Mouse (Mus musculus) frontal cortex, adult 2 months (tissue): ENCODE results near the gene S100a7a. TPM values are rescaled to one million over a fixed set of nuclear protein-coding genes. Genes with fewer than 3 reads are reported as not detected.

ENCODE experiments used
- DNase-seq, 2 experiments: peaks; one replicate each; pipeline ENCODE4 v3.0.0; 2022; ENCODE audit warnings: low spot score in 1 of 2; ENCODE audit errors: extremely low spot score in 1 of 2
- polyA plus RNA-seq: library from polyadenylated mRNA; depleted of rRNA; stranded (reverse); fragments of >200 nt; gene quantifications from 2 replicates; pipeline ENCODE4 v1.2.3, GENCODE M21; 2012; rRNA removed

S100a7a gene
- polyA plus RNA-seq = 0.70 and 0.76 TPM in 2 replicates

DNA sequence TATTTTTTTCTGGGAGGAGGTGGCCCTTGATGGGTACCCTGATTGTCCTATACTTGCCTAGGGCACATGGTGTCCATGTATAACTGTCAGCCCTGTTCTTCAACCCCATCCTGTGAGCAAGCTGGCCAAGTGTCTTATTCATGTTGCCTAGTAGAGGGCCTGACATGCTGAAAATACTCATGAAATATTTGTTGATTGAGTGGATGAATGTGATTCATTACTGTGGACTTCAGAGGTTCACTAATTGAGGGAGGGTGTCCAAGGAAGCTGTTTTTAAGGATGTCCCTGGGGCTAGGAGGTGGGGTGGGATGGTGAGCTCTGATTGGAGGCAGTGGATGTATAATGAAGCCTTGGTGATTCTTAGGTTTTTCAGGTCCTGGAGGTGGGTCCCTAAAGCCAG lies at the start of gene S100a7a:
TSS of gene S100a7a (plus strand) at position 301 of the 400 bp plus-strand sequence.
- no peak for DNase-seq

DNA sequence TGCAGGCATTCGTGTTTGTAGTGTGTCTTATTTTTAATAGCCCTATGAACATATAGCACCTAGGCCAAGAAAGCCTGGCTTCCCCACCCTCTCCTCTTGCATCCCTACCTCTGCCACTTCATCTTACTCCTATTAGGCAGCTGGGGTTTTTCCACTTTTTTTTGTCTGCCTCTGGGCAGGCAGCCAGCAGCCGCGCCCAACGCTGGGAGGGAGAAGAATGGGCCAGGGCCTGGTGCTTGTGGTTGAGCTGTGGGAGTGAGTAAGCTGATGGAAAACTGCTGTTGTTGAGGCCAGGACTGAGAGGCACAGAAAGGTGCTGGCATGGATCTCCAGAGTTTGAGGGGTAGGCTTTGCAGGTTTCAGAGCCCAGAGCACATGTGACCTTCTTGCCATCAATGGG lies 49.4 kb upstream of the S100a7a start:
- peak in 1 of 2 experiments; percentile 75 for DNase-seq

DNA sequence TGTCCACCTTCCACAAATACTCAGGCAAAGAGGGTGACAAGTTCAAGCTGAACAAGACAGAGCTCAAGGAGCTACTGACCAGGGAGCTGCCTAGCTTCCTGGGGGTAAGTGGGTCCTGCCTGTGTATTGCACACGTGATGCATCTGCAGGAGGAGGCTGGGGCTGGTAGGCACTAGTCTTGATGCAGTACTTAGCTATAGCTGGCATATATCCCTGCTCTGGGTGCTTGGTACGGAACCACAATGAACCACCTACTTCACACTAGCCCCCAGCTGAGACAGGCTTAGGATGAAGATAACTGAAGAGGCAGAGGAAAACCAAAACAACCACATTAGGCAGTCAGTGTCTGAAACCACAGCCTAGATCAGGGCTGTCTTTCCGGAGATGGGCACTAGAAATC lies 48.8 kb upstream of the S100a7a start:
- DNase-seq = peak in 1 of 2 experiments; percentile 37

DNA sequence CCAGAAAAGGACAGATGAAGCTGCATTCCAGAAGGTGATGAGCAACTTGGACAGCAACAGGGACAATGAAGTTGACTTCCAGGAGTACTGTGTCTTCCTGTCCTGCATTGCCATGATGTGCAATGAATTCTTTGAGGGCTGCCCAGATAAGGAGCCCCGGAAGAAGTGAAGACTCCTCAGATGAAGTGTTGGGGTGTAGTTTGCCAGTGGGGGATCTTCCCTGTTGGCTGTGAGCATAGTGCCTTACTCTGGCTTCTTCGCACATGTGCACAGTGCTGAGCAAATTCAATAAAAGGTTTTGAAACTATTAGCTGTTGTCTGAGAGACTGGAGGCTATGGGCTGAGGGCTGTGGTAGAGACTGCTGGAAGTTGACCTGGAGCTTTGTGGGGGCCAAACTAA lies 48.1 kb upstream of the S100a7a start:
- no peak for DNase-seq

DNA sequence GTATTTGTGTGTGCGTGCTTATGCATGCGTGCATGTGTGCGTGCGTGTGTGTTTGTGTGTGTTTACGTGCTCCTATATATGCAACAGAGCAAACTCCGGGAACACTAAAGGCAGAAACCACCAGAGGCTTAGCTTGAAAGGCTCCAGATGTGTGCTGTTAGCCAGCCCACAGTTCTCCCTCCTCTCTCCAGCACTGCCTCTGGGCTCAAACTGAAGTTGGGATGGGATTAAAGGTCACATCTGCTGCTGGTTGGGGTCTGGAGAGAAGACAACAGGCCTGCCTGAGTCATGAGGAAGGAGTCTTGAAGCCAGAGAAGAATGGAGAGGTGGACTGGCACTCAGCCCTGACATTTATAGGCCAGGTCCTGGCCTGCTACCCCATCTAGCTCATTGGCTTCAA lies 47.6 kb upstream of the S100a7a start:
- no peak for DNase-seq

DNA sequence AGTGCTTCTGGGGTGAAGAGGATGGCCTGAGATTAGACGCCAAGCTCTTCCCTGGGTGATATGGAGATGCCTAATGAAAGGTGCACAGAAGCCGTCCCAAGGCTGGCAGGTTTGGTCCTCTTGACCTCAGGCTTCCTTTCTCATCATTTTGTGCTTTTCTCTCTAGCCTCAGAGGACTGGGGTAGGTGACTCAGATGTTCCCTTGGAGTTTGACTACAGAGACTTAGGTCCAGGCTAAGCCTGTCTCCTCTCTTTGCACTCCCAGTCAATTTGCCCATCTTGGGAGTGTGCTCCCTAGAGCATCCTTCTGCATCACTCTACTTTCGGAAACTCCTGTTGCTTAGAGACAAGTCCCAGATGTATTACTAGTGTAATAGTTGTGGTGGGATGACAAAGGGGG lies 46.5 kb upstream of the S100a7a start:
- DNase-seq = no peak

DNA sequence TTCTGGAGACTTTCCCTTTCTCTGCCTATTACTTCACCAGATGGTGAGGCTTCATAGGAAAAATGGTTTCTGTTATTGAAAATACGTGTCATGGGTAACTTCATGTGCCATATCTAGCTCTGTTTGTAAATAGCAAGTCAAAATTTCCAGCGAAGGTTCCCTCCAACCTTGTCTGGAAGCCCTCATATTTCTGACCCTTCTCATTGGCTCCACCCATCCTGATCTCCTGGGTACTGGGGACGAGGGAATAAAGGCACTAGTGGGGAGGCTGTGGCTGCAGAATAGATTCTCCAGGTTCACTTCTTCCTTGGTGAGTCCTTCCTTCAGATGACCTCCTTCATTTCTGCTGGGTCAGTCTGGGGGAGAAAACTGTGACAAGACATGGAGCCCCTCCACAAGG lies 45.6 kb upstream of the S100a7a start, which contains the start of gene S100a5:
TSS of gene S100a5 (plus strand) at position 301 of the 400 bp plus-strand sequence.
- DNase-seq = no peak

DNA sequence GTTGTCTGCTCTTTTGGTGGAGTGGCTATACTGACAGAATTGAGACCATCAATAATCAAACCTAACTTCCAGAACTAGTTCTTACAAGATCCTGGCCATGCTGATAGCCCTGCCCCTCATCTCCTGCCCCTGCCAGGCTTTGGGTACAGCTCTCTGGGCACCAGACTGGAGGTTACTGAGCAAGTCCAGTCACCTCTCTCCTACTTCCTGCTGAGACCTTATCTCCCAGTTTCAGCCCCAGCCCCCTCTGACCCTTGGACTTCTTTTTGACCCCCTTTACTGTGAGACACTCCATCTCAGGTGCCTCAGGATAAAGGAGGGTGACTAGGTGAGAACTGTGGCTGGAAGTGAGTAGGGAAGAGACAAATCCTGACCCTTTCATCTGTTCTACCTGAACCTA lies 44.7 kb upstream of the S100a7a start:
- DNase-seq = no peak

DNA sequence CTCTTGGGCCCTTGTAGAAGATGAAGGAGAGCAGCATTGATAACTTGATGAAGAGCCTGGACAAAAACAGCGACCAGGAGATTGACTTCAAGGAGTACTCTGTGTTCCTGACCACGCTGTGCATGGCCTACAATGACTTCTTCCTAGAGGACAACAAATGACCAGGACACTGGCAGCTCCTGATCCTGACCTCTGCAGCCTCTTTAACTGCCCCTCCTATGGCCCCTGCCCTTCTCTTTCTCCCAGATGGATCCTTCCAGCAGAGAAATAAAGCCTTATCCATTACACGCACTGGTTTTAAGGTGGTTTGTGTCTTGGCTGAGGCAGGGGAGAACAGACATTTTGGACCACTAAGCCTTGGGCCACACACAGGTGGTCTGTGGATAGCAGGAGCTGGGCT lies 42.3 kb upstream of the S100a7a start:
- DNase-seq = no peak

DNA sequence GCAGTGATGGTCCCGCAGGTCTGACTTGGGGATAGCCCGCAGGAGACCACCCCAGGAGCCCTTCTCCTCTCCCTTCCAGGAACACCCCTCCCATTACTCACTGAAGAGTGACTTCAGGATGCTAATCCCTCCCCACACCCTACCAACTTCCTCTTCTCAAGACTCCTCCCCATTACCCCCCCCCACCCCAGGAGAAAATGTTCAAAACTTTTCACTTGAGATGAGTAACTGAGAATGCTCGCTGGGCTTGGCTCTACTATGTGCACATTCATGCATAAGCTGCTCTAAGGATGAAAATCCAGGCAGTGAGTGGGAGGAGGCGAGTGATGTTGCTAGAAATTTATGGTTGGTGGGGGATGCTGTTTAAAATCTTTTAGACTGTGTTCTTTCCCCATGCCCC lies 41.8 kb upstream of the S100a7a start:
- DNase-seq = no peak

DNA sequence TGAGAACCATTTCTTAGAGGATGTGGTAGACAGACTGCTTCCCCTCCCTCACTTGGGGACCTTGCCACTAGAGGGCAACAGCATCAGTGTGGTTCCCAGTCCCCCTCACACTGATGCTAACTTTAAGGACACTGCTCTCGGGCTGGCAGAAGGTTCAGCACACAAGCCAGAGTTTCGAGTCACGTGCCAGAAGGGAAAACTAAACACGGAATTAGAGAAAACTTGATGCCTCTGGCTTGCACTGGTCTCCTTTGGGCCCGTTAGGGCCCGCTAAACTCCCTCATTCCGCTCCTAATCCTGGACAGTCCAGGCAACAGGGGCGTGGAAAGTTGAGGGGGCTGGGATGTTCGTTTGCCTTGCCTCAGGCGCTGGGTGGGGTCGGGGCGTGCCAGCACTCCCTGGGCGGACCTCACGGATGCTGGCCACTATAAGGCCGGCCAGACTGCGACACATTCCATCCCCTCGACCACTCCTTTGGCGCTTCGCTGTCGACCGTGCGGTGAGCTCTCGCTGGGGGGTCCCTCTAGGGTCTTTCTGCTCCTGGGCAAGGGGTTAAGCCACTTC lies 41.0 kb upstream of the S100a7a start, which contains the start of gene S100a6:
TSS of gene S100a6 (plus strand) at position 155 of the 564 bp plus-strand sequence.
- DNase-seq = peak in 1 of 2 experiments; percentile 70

DNA sequence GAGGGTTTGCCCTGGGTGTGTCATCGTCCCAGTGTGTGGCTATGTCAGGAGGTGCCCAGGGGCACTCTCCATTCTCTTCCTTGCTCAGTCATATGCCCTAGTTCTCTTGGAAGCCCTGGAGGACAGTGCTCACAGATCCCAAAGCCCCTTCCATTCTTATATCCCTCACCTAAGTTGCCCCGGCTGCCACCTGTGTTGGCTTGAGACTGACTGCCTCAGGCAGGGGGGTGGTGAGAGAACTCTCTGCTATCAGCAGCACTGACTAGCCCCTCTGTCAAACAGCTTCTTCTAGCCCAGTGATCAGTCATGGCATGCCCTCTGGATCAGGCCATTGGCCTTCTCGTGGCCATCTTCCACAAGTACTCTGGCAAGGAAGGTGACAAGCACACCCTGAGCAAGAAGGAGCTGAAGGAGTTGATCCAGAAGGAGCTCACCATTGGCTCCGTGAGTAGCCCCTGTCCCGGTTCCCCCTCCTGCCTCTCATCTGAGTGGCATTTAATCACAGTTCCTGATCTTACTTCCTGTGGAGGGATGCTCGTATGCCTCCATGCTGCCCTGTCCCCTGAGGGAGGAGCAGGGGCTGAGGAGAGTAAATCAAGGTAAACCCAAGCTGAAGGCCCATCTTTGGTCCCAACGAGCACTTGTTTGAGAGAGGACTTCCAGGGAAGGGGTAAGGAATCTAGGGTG lies 40.2 kb upstream of the S100a7a start:
- no peak for DNase-seq

DNA sequence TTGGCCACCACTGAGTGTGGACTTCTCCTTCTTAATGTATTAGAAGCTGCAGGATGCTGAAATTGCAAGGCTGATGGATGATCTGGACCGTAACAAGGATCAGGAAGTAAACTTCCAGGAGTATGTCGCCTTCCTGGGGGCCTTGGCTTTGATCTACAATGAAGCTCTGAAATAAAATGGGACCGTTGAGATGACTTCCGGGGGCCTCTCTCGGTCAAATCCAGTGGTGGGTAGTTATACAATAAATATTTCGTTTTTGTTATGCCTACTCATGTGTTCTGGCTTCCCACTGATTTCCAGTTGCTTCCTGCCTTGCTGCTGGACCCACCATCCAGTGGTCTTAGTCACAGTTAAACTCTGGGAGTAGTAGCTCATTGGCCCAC lies 39.7 kb upstream of the S100a7a start:
- DNase-seq = no peak

DNA sequence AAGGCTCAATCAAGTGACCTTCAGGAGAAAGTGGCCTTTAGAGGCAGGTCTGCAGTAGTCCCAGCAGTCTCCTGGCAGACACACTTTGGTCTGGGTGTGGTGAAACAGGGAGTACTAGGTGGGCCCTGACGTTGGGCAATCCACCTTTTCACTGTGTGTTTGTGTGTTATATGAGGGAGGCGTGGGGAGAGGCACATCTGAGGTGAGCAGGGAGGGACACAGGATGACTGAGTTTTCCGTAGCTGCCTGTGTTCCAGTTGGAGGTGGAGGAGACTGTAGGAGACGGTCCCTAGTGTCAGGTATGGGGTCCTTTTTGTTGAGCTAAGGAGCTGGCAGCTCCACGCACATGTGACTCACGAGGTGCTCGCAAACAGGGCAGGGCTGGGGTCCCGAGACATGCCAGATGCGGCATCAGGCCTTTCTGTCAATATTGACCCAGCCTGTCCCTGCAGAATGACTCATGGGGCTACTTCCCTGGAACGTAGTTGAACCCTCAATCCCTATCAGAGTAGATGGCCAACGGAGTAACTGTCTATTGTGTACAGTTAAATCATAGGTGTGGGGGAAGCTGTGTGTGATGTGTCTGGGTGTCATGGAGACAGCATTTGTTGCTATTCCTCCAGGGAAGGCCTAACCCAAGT lies 39.1 kb upstream of the S100a7a start:
- DNase-seq = no peak

DNA sequence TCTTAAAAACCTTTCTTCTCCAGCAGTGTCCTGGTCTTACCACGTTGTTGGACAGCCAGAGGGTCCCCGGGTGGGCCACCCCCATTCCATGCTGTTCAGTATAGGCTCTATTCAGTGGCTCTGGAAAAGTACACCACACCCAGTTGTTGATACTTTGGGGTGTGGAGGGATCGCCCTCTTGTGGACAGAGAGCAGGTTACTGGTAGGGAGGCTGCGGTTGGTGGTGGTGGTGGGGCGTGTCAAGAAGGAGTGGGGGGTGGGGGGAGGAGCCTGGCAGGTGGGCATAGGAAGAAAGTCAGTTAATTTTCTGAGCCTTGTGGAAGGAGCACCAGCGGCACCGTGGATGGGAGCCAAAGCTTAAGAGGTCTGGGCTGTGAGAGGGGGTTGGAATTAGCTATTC lies 38.4 kb upstream of the S100a7a start:
- DNase-seq = peak; percentile 69 to 85

DNA sequence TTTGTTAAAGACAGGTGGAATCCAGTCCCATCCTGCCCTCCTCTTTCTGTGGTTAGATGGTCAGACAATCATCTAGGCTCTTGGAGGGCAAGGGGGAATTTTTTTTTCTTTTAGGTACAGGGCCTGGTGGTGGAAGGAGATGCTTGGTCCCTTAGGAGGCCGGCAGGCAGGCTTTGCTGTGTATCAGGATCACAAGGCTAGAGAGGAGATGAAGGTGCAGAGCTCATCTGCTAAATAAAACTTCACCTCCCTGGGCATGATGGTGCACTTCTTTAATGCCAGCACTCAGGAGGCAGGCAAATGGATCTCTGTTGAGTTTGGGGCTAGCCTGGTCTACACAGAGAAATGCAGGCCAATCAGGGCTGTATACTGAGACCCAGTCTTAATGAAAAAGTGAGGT lies 37.9 kb upstream of the S100a7a start:
- no peak for DNase-seq

DNA sequence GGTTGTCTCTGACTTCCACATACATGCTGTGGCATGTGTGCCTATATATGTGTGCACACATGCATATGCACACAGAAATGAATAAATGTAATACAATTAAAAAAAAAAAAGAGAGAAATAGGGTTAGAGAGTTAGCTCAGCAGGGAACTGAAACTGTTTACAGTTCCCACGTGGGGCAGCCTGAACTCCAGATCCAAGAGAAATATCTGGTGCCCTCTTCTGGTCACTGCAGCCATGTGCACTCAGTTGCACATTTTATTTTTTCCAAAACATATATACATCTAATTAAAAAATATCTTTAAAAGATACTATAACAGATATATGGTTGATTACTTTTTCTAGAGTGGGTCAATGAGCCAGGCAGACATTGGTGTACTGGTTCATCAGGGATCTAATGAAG lies 36.2 kb upstream of the S100a7a start:
- no peak for DNase-seq

DNA sequence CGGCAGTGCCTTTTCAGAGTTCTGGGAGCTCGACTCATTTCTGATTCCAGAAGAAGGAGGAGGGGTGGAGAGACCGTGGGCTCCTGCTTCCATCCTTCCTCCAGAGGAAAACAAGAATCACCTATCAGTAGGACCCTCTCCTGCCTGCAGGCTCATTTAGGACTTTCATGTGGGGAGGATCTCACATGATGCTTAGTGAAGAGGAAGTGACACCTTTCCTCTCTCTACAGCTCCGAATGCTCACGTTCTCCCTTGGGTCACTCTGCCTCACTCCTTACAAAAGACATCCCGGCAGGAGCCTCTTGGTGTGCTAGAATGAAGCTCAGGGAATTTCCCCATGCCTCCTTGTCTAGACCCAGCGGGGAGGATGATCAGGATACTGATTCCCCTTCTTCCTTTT lies 32.3 kb upstream of the S100a7a start:
- no peak for DNase-seq

DNA sequence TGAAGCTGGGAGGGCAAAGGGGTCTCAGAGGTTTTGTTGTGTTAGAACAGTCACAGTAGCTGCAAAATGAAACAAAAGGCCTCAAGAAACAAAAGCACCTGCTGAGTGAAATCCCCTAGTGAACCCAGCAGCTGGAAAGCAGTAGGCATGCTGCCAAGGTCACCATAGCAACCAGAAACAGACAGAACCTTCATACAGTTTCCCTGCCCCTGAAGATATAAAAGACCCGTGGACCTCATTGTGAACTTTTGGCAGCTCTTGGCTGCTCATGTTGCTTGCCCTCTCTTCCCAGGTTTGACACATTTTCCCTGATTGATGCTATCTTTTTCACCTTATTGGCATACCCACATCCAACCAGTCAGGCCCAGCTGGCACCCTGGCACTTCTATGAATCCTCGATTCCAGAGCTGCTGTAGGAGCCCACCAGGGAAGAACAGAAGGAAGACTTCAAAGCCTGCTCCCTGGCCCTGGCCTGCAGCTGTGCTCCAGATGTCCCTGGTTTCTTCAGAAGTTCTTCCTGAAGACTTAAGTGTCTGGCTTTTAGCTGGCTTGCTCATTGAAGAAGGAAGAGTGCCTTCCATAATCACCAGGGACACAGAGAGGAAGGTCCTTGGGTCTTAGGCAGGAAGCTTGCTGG lies 30.3 kb upstream of the S100a7a start:
- peak in 1 of 2 experiments; percentile 64 for DNase-seq

DNA sequence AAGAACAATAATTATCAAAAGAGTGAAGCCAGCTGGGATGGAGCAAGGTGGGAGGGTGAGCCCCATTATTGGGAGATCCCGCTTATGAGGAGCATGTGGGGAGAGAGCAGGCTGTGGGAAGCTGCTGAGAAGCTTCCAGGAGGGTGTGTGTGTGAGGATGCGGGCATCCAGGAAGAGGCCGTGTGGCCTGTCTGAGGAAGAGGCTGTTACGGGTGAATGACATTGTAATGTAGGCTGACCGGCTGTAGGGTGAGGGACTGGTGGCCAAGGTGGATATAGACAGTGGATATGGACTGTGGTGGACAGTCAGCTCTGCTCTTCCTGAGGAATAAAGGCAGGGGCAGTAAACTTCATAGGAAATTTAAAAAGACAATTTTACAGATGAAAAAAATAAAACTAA lies 28.3 kb upstream of the S100a7a start:
- DNase-seq = no peak

DNA sequence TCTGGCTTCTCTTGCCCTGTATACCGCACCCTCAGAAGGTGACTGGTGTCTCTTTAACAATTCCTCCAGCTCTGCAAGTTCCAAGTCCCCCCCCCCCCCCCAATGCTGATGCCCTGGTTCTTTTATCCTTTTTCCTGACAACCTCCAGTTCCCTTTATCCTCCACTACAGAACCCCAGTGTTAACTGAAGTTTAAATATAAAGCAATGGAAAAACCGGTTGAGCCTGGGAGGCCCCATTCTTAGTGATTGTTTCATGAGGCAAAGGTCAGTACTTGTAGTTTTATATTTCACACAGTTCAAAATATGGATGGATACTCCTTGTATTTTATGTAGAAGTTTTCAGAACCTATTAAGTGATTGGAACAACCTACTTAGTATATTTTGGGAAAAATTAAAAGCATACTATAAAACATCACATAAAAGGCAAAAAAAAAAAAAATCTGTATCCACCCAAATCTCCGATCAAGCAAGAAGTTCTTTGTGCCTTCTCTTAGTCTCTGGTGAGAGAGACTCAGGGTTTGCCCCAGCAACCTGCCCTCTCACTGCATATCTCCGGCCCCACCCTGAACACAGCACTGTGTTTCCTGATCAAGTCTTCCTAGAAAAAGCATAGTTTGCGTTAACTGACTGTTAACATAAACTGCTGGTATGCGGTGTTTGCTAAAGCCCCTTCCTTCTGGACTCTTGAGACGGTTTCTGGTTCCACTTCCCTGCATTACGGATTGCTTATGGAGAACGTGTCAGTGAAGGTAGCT lies 27.4 kb upstream of the S100a7a start:
- no peak for DNase-seq
